Mouse (Mus musculus): ENCODE measurements around the gene Olfr74.

- TF ChIP-seq CTCF (IDR thresholded peaks at IDR 0.05; ENCODE audit: low read depth): no peak
- no peak for TF ChIP-seq EP300 (IDR thresholded peaks at IDR 0.05; ENCODE audit: low read depth)
Observed at GRCm38 (mm10) chr2:87968199-87968598, 6.3 kb downstream of the Olfr74 start, which contains the start of gene Olfr1157.
